Mouse (Mus musculus) brain, embryonic 14.5 days (tissue): Measurements from ENCODE around the gene 1810010D01Rik. TPM values are rescaled to one million over a fixed set of nuclear protein-coding genes. Genes with fewer than 3 reads are reported as not detected.

Experiments
- DNase-seq: peaks from one replicate; pipeline ENCODE4 v3.0.0-alpha.2; 2011; ENCODE audit warnings: low read depth
- CTCF ChIP-seq: fragments of 200-500 bp; IDR thresholded peaks from 2 replicates; pipeline ENCODE4 v1.5.1; 2012; ENCODE audit warnings: inconsistent platforms, mild to moderate bottlenecking, moderate library complexity, borderline replicate concordance; ENCODE audit not compliant: insufficient read depth, insufficient read length; ENCODE audit errors: extremely low read depth
- POLR2A ChIP-seq: fragments of 200-500 bp; IDR thresholded peaks from 2 replicates; pipeline ENCODE4 v1.6.1; 2012; ENCODE audit warnings: mild to moderate bottlenecking, inconsistent platforms, borderline replicate concordance; ENCODE audit not compliant: poor library complexity, insufficient read depth, insufficient read length, severe bottlenecking; ENCODE audit errors: extremely low read depth
- polyA plus RNA-seq: library from polyadenylated mRNA; depleted of rRNA; stranded (reverse); fragments of >200 nt; gene quantifications from 2 replicates; pipeline ENCODE4 v1.2.3, GENCODE M21; 2012

The 1810010D01Rik gene
- polyA plus RNA-seq, 1 experiment, result 1.6 TPM

GRCm38 (mm10) chr7:145194455-145195161, 13.3 kb downstream of the 1810010D01Rik start:
- TF ChIP-seq POLR2A (no peak), CTCF (no peak)
- peak; percentile 89 for DNase-seq

DNA sequence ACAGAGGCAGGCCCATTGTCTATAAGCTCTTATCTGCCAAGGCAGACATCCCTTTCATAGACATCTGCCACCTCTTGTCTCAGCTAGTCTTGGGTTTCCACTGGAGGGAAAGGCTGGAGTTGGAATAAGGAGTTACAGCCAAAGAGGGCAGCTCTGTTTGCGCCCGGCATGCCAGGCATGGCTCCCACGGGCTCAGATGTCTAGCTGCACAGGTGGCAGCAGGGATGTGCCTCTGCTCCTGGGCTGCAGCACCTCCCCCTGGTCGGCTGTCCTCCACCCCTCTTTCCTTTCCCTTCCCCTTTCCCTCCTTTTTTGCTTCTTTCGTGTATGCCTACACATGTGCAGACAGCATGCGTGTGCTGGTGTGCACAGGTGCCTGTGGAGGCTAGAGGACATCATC, 15.1 kb downstream of the 1810010D01Rik start:
- TF ChIP-seq CTCF, result no peak
- TF ChIP-seq POLR2A, result no peak
- DNase-seq, result no peak

DNA sequence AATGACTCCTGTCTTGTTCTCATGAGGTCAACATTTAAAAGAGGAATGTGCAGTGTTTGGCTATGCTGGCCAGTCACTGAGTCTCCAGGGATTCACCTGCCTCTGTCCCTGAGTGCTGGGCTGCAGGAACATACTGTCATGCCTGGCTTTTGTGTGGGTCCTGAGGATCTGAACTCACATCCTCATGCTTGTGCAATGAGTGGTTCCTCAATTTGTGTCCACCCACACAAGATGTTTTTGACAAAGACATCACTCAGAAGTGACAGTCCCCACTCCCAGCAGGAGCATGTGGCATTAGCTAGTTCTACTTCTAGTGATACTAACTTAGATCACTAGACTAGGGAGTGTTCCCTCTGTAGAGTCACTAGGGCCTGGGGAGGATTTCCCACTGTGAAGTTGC, 17.4 kb downstream of the 1810010D01Rik start:
- TF ChIP-seq POLR2A (no peak), CTCF (no peak)
- no peak for DNase-seq

GRCm38 (mm10) chr7:145189342-145189741, 18.6 kb downstream of the 1810010D01Rik start:
- no peak for TF ChIP-seq CTCF
- TF ChIP-seq POLR2A, result no peak
- DNase-seq, result no peak

DNA sequence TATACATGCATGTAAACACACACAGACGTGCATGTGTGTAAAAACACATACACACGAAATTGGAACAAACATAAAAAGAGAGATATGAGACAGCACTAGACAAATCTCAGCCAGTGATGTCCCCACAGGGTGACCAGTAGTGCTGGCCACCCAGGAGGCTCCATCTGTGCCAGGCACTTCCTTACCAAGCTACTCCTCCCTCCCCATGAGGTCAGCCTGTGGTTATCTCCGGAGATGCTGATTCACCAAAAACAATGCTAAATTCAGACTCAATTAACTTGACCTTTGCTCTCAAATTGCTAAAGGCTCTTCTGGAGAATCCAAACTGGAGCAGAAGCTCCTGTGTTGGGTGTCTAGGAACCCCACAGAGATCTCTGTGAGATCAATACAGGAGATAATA, 20.1 kb downstream of the 1810010D01Rik start:
- TF ChIP-seq CTCF (no peak), POLR2A (no peak)
- no peak for DNase-seq

- TF ChIP-seq POLR2A (no peak), CTCF (no peak)
- peak; percentile 81 for DNase-seq
These were observed 25.5 kb downstream of the 1810010D01Rik start for GRCm38 (mm10) chr7:145182388-145182787.

- peak; percentile 81 for DNase-seq
- TF ChIP-seq CTCF, result no peak
- TF ChIP-seq POLR2A, result no peak
These were observed 26.4 kb downstream of the 1810010D01Rik start for GRCm38 (mm10) chr7:145181376-145182034.

GRCm38 (mm10) chr7:145179691-145180091, 28.2 kb downstream of the 1810010D01Rik start:
- no peak for TF ChIP-seq CTCF
- TF ChIP-seq POLR2A, result no peak
- peak; percentile 71 for DNase-seq

- TF ChIP-seq CTCF, result no peak
- DNase-seq, result peak; percentile 32
These were observed 30.9 kb downstream of the 1810010D01Rik start for GRCm38 (mm10) chr7:145176750-145177589.

DNA sequence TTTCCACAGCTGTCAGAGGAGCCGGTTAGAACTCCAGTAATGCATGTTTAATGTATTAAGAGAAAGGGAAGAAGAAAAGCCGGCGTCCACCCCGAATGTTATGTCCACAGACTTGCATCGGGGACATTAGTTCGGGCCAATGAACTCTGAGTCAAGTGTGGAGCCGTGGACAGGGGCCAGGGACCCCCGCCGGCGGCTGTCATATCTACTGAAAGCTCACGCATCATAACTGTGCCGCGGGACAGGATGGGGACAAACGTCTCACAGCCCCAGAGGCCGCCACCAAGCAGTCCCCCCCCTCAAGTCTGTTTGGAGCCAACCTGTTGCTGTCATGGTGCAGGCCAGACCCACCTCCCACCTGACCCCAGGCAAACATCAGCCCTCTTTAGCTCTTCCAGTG, 34.4 kb downstream of the 1810010D01Rik start:
- TF ChIP-seq POLR2A (no peak), CTCF (no peak)
- no peak for DNase-seq

DNA sequence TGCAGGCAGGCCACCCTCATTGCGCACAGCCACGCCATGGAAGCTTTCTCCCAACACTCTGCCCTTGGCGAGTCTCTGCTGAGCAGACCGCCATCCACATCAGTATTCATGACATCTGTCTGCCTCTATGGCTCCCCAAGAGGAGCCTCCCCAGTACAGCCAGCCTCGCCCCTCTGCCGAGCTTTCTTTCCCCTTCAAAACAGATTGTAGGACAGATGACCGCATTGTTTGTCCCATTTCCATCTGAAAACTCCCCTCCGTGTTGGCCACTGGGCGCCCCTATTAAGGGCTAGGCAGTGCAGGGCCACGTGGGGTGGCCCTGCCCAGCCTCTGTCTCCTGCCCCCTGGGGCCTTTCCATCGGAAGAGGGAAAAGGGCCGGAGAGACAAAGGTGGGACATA, 34.8 kb downstream of the 1810010D01Rik start:
- TF ChIP-seq CTCF (peak; percentile 27; the same call in 1 of the 2 replicates), POLR2A (no peak)
- DNase-seq, result peak; percentile 91
